Mouse (Mus musculus) ES-E14 (cell line): ENCODE measurements around the gene Abr.

Experiments used
- CHD2 ChIP-seq: IDR thresholded peaks from 2 replicates; pipeline ENCODE4 v1.6.1; 2014; ENCODE audit warnings: mild to moderate bottlenecking, low read depth, low read length, inconsistent platforms
- HCFC1 ChIP-seq: IDR thresholded peaks from 2 replicates; pipeline ENCODE4 v1.6.1; 2012; ENCODE audit warnings: low read length, inconsistent platforms, borderline replicate concordance; ENCODE audit not compliant: insufficient read depth
- ZNF384 ChIP-seq: IDR thresholded peaks from 2 replicates; pipeline ENCODE4 v1.6.1; 2012; ENCODE audit warnings: low read depth, low read length, inconsistent platforms

DNA sequence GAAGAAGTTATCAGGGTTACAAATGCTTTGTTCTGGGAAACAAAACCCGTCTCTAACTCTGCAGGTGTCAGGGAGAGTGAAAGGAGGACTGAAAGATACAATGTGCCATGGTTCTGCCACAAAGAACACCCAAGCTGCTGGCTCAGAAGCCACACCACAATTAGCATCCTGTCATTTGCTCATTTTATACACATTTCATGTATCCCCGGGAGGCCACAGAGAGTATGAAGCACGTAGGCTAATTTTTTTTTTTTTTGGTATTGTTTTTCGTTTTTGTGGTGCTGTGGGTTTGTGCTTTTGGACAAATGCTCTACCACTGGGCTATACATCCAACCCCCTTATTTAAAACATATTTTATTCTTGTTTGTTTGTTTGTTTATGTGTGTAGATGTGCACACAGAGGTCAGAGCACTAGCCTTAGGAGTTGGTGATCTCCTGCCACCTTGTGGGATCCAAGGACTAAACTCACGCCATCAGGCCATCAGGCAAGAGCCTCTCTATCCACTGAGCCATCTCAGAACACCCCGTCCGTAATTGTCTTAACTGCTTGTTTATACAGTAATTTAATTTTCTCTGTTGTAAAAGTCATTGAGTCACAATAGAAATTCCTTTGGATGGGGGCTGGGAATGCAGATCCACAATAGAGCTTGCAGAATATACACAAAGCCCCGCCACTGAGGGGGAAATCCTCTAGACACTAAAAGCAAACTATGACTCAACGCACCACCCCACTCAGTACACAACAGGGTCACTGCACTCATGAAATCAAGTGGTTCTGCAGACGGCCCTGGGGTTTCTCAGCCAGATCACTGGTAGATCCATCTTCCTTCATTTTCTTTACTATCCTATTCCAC, 33.3 kb downstream of the Abr start:
- TF ChIP-seq HCFC1 (no peak), ZNF384 (no peak), CHD2 (no peak)
